Mouse (Mus musculus) hindbrain, postnatal 0 days (tissue): ENCODE measurements around the gene Abtb2. TPM values are rescaled to one million over a fixed set of nuclear protein-coding genes. Genes with fewer than 3 reads are reported as not detected.
A peak's percentile ranks its signal among the peaks of the same experiment; 100 is the strongest.

ENCODE experiments used
- ATAC-seq: fragments of 200-750 bp; cut with Nextera tagmentation; 2 replicates; pipeline ENCODE4 v1.8.0; 2017; ENCODE audit warnings: mild to moderate bottlenecking, moderate TSS enrichment, moderate library complexity
- DNase-seq: peaks from one replicate; pipeline ENCODE4 v3.0.0-alpha.2; 2015; ENCODE audit warnings: low spot score
- H3K27ac ChIP-seq: fragments of 300-500 bp; sonication (generic); 2 replicates; pipeline ENCODE4 v1.5.1; 2014; ENCODE audit warnings: mild to moderate bottlenecking
- H3K27me3 ChIP-seq: fragments of 300-500 bp; sonication (generic); 2 replicates; pipeline ENCODE4 v1.6.1; 2014; ENCODE audit warnings: low read length, mixed read lengths; ENCODE audit not compliant: insufficient read depth
- H3K36me3 ChIP-seq: fragments of 300-500 bp; sonication (generic); 2 replicates; pipeline ENCODE4 v1.6.1; 2014; ENCODE audit warnings: low read length, mixed read lengths; ENCODE audit not compliant: insufficient read depth
- H3K4me1 ChIP-seq: fragments of 300-500 bp; sonication (generic); 2 replicates; pipeline ENCODE4 v1.6.1; 2014; ENCODE audit warnings: antibody characterized with exemption, low read length, mixed read lengths; ENCODE audit not compliant: insufficient read depth
- H3K4me2 ChIP-seq: fragments of 300-500 bp; sonication (generic); 2 replicates; pipeline ENCODE4 v1.6.1; 2014; ENCODE audit warnings: low read depth, mild to moderate bottlenecking, low read length, moderate library complexity, mixed read lengths
- H3K4me3 ChIP-seq: fragments of 300-500 bp; sonication (generic); 2 replicates; pipeline ENCODE4 v1.5.1; 2014; ENCODE audit warnings: low read length
- H3K9ac ChIP-seq: fragments of 300-500 bp; sonication (generic); replicated peaks from 2 replicates; pipeline ENCODE4 v1.6.1; 2014; ENCODE audit warnings: mild to moderate bottlenecking, low read length, moderate library complexity, mixed read lengths
- H3K9me3 ChIP-seq: fragments of 300-500 bp; sonication (generic); 2 replicates; pipeline ENCODE4 v1.6.1; 2016; ENCODE audit warnings: low read length, mixed read lengths
- CTCF ChIP-seq: IDR thresholded peaks from 2 replicates; pipeline ENCODE4 v1.5.1; 2016; ENCODE audit warnings: antibody characterized with exemption, control low read depth, low read depth
- WGBS: fragments of 180-500 bp; shearing (Covaris S2); extraction: QIAGEN DNeasy Blood & Tissue Kit; methylation state at CpG from one replicate; pipeline ENCODE4 v1.1.7; 2014; 5-methylcytosine and 5-hydroxymethylcytosine counted together
- polyA plus RNA-seq: library from polyadenylated mRNA; unstranded; fragments of >200 nt; fragmentation: Nextera tagmentation; extraction: Ambion mirVana; gene quantifications from 2 replicates; pipeline ENCODE4 v1.2.1, GENCODE M21; 2015
- total RNA-seq: library from RNA; depleted of rRNA; stranded (reverse); fragments of >200 nt; gene quantifications from 2 replicates; pipeline ENCODE4 v1.2.3, GENCODE M21; 2014

The Abtb2 gene
- total and polyA plus RNA-seq, 2 experiments from 2014 or later, result 11.7 to 45.9 TPM

DNA sequence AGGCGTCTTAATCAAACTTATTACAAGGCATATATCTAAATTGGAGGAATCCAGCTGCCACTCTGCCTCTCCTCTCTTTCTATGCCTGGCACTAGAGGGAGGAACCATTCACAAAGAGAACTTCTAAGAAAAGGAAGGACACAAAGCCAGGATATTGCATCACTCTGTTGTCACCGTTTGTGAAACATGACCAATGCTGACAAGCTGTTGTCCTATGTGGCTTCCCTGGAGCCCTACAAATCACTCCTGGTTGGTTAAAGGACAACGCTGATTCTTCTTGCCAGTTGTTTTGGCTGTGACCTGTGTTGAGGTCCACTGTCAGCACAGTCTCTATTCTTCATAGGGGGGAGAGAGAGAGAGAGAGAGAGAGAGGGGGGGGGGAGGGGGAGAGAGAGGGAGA is 17.2 kb downstream of the Abtb2 start:
- Histone ChIP-seq H3K4me2 (no peak overlapping the region), H3K9ac (no peak overlapping the region), H3K27ac (no peak overlapping the region), H3K27me3 (no peaks in the 10 kb centered on the region), H3K4me1 (no peaks in the 10 kb centered on the region; the same call in none of the 2 replicates), H3K9me3 (no peaks in the 10 kb centered on the region), H3K4me3 (no peak overlapping the region), H3K36me3 (no peaks in the 10 kb centered on the region)
- TF ChIP-seq CTCF, result no peak
- WGBS, result 57% methylated on average over 3 of the region's 3 CpGs
- no peak for ATAC-seq
- no peak for DNase-seq

DNA sequence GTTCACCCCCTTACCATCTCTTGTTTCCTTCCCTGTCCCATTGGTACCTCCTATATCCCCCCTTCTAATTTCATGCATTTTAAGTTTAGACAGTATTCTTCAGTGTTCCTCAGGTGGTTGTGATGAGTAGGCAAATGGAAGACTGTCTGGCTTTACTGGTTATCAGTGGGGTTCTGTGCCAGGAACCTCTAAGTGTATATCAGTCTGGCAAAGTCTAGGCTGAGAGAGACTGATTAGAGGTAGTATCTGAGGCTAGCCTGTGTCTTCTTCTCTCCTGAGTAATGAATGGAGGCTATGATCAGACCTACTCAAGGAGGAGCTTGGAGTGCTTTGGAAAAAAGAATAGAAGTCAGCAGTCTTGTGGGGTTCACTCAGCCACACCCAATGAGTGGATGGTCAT is 18.0 kb downstream of the Abtb2 start:
- Histone ChIP-seq H3K9ac (no peak overlapping the region), H3K4me1 (no peaks in the 10 kb centered on the region; the same call in 1 of the 2 replicates), H3K4me3 (no peak overlapping the region), H3K9me3 (no peaks in the 10 kb centered on the region), H3K27me3 (no peaks in the 10 kb centered on the region), H3K4me2 (no peak overlapping the region), H3K27ac (no peak overlapping the region), H3K36me3 (no peaks in the 10 kb centered on the region)
- no peak for TF ChIP-seq CTCF
- ATAC-seq, result no peak
- DNase-seq, result no peak

DNA sequence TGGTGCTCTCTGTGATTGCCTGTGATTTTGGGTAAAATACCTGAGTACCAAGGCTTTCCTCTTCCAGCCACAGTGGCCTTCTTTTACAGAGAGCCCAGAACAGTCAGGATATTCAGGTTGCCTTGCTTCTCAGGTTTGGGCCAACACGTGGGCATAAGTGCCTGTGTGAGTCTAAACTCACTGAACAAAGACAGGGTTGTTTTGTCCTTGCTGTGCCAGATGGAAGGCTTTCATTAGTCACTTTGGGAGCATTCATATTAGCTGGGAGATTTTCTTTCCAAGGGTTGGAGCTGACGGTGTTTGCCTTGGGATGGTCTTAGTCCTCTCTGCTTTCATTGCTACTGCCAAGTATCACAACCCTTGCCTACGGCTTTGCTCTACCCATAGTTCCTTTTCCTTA is 20.3 kb downstream of the Abtb2 start:
- Histone ChIP-seq H3K9me3 (no peaks in the 10 kb centered on the region), H3K4me1 (peaks cover 4% of the 10 kb centered on the region), H3K4me3 (no peak overlapping the region), H3K27me3 (no peaks in the 10 kb centered on the region), H3K4me2 (no peak overlapping the region), H3K36me3 (no peaks in the 10 kb centered on the region), H3K27ac (no peak overlapping the region), H3K9ac (no peak overlapping the region)
- DNase-seq (no peak), ATAC-seq (no peak)
- WGBS, result 57% methylated on average over 3 of the region's 3 CpGs
- no peak for TF ChIP-seq CTCF

DNA sequence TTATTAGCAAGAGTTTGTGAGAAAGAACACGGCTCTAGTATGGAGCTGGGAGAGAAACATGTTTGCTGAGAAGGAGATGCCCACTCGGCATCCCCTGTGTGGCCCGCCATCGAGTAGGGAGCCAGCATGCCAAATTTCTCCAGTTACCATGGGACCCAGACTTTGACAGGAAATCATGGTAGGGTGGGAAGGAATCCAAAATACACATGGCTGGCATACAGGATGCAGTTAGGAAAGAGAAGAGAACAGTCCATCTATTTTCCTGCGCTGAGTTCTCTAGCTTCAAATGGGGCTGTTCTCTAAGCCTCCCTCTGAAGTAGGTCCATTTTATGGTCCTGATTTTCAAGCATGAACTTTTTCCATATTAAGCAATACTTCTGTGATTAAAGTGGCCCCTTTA is 22.7 kb downstream of the Abtb2 start:
- TF ChIP-seq CTCF, result no peak
- H3K9me3 ChIP-seq, result no peaks in the 10 kb centered on the region
- H3K4me2 ChIP-seq, result no peak overlapping the region
- H3K27ac ChIP-seq, result no peak overlapping the region
- ATAC-seq (peak; percentile 58), DNase-seq (peak; percentile 68)
- H3K4me3 ChIP-seq, result no peak overlapping the region
- no peaks in the 10 kb centered on the region for H3K36me3 ChIP-seq
- peaks cover 17% of the 10 kb centered on the region for H3K4me1 ChIP-seq
- WGBS, result 35% methylated on average over 5 of the region's 5 CpGs
- no peaks in the 10 kb centered on the region for H3K27me3 ChIP-seq
- no peak overlapping the region for H3K9ac ChIP-seq

DNA sequence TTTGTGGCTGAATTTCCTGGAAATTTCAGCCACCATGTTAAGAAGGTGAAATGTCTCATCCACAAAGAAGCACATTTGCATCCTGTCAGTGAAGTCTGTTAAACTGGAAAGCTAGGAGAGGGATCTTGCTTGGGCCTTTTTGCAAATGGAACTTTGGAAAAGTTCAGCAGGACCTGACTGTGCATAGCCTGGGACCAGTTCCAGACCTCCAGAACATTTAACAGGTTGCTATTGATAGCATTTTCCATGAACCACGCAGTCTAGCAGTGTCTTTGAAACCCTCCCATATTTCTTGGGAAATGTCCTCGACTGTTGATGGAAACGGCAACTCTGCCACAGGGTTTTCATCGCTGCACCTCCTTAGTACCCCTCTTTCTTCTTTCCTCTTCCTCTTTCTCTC is 23.3 kb downstream of the Abtb2 start:
- ATAC-seq (no peak), DNase-seq (no peak)
- Histone ChIP-seq H3K4me1 (peaks cover 17% of the 10 kb centered on the region), H3K4me2 (no peak overlapping the region), H3K27me3 (no peaks in the 10 kb centered on the region), H3K27ac (no peak overlapping the region), H3K36me3 (no peaks in the 10 kb centered on the region), H3K4me3 (no peak overlapping the region), H3K9me3 (no peaks in the 10 kb centered on the region), H3K9ac (no peak overlapping the region)
- WGBS, result 70% methylated on average over 4 of the region's 4 CpGs
- TF ChIP-seq CTCF, result no peak

DNA sequence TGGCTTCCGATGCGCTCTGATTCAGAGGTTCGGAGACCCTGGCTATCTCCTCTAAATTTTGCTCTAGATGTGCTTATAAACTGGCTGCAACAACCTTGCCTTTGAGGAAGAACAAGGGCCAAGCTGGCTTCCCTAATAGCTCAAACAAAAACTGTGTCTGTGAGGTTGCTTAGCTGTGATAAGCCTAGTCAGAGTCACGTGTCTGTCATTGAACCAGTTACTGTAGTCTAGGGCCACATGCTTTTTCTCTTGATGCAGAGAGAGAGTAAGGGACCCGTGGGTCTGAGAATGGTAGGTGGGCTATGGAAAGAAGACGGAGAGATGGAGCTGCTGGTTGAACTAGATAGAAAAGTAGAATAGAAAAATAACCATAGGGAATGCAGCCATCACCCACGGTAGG is 24.5 kb downstream of the Abtb2 start:
- no peak overlapping the region for H3K4me2 ChIP-seq
- DNase-seq (no peak), ATAC-seq (no peak)
- H3K9me3 ChIP-seq, result no peaks in the 10 kb centered on the region
- no peak for TF ChIP-seq CTCF
- WGBS, result 91% methylated on average over 7 of the region's 7 CpGs
- peaks cover 17% of the 10 kb centered on the region for H3K4me1 ChIP-seq
- no peak overlapping the region for H3K9ac ChIP-seq
- H3K4me3 ChIP-seq, result no peak overlapping the region
- H3K36me3 ChIP-seq, result no peaks in the 10 kb centered on the region
- H3K27me3 ChIP-seq, result no peaks in the 10 kb centered on the region
- no peak overlapping the region for H3K27ac ChIP-seq

DNA sequence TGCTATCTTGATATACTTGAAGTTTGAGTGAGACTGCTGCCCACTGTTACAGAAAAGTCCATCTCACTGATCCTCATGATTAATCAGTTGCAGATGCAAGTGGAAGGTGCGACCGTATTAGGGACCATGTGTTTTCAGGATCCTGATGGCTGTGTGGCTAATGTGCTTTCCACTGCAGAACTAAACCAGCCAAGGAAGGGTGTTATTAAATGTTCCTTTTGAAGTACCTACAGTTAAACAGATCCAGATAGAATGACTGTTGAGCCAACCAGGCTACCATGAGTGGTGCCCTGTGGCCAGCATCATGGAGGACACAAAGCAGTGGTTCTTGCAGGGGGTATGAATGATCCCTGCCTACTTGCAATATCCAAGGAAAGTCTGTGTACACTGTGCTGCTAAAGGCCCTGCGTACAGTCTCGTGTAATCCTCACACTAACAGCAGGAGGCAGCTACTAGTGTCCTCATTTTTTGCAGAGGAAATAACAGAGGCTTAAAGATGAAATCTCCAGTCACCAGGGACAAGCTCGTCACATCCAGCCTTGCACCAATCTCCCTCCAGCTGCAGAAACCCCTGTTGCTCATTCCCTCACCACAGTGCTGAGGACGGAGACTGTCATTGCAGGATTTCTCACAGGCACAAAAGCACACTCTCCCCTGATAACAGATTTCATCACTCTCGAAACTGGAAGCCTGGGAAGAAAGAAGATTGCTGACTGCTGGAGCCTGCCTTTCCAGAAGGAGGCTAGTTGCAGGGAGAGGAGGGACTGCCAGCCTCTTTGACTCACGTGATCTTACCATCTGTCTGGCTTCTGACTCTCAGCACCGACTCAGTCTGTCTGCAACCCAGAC is 25.9 kb downstream of the Abtb2 start:
- Histone ChIP-seq H3K9ac (0 out of 2 replicates have a peak overlapping the region, but pooled peaks have one; percentile 1), H3K27me3 (no peaks in the 10 kb centered on the region), H3K4me3 (no peak overlapping the region), H3K27ac (peak overlapping the region; percentile 45), H3K4me1 (peaks cover 17% of the 10 kb centered on the region), H3K4me2 (no peak overlapping the region), H3K36me3 (no peaks in the 10 kb centered on the region), H3K9me3 (no peaks in the 10 kb centered on the region)
- ATAC-seq, result peak; percentile 82
- WGBS, result 34% methylated on average over 9 of the region's 9 CpGs
- peak; percentile 27 for TF ChIP-seq CTCF
- peak; percentile 67 for DNase-seq
